Mouse (Mus musculus) testis, adult 2 months (tissue): ENCODE measurements around the gene Tmed3.

Experiments used
- CTCF ChIP-seq: fragments of 200-500 bp; IDR thresholded peaks from 2 replicates; pipeline ENCODE4 v1.5.1; 2012; ENCODE audit warnings: low read depth, mild to moderate bottlenecking, inconsistent platforms, low read length, moderate library complexity; ENCODE audit not compliant: control insufficient read depth, insufficient read depth, insufficient replicate concordance
- POLR2A ChIP-seq: fragments of 200-500 bp; IDR thresholded peaks from 2 replicates; pipeline ENCODE4 v1.6.1; 2012; ENCODE audit warnings: low read depth, mild to moderate bottlenecking, inconsistent platforms, low read length, moderate library complexity; ENCODE audit not compliant: control insufficient read depth

DNA sequence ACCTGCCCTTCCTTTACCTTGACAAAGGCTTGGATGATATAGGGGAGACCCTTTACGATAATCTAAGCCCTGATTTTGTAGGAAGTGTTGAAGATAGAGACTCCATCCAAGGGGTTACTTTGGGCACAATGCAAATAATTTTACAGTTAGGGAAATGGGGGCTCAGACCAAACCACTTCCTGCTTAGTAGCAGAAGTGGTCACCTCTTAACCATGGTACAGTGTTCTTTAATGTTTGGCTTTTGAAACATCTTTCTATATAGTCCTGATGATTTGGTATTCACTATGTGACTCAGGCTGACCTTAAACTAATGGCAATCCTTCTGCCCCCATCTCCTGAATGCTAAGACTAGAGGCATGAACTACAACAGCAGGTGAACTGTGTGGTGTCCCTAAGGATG is 31.5 kb downstream of the Tmed3 start:
- TF ChIP-seq CTCF: no peak
- no peak for TF ChIP-seq POLR2A
